8 mouse cellular contexts compared by ENCODE assay signal in the genomic region with DNA sequence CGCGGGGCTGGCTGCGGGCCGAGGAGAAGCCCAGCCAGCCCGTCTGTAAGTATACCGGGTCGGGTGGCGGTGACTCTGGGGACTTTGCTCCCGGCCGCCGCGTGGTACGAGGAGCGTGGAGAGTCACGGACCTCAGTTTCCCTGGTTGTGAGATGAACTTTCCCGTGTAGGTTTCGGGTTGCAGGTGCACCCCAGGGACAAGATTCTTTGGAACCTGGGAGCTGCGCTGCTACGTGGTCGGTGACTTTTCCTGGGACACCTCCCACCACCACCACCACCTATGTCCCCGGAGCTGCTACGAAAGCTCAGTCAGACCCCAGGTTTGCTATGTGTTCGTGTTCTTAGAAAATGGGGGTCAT. TPM values are rescaled to one million over a fixed set of nuclear protein-coding genes. Genes with fewer than 3 reads are reported as not detected.
DNase-seq lines count a peak whose midpoint lies in the region; ATAC-seq and TF ChIP-seq lines count a peak whose summit lies in the region.

No protein-coding gene starts in this region.

- H3K27ac ChIP-seq in heart, embryonic 12.5 days (ENCODE audit: poor library complexity, severe bottlenecking) = peak overlapping the region; percentile 62
- no peak overlapping the region for H3K27ac ChIP-seq in CH12.LX (ENCODE audit: insufficient read depth, low read depth)
- H3K27ac ChIP-seq in forebrain, embryonic 13.5 days = peak overlapping the region; percentile 83; the same call in 1 of the 2 replicates
- peak overlapping the region; percentile 80 for H3K27ac ChIP-seq in liver, embryonic 15.5 days (replicated peaks)

- H3K9ac ChIP-seq in heart, embryonic 12.5 days = peak overlapping the region; percentile 91
- H3K9ac ChIP-seq in CH12.LX (ENCODE audit: insufficient read depth, low read depth) = peak overlapping the region; percentile 70
- H3K9ac ChIP-seq in forebrain, embryonic 13.5 days = peak overlapping the region; percentile 80
- H3K9ac ChIP-seq in liver, embryonic 15.5 days = peak overlapping the region; percentile 92

- peak overlapping the region; percentile 72 for H3K4me3 ChIP-seq in heart, embryonic 12.5 days
- H3K4me3 ChIP-seq in CH12.LX (replicated peaks in 1 of 3; ENCODE audit: low read depth in 2 of 3, low read length in 2 of 3, poor library complexity in 1 of 3) = peak overlapping the region; percentile 80 to 95 (median 91)
- peak overlapping the region; percentile 69 for H3K4me3 ChIP-seq in forebrain, embryonic 13.5 days
- H3K4me3 ChIP-seq in liver, embryonic 15.5 days (replicated peaks) = peak overlapping the region; percentile 93

- H3K4me2 ChIP-seq in heart, embryonic 12.5 days = peak overlapping the region; percentile 76
- H3K4me2 ChIP-seq in CH12.LX (ENCODE audit: insufficient read depth, low read depth, poor library complexity, severe bottlenecking) = peak overlapping the region; percentile 72; the same call in 1 of the 2 replicates
- H3K4me2 ChIP-seq in forebrain, embryonic 13.5 days = peak overlapping the region; percentile 78
- H3K4me2 ChIP-seq in liver, embryonic 15.5 days = peak overlapping the region; percentile 94

- WGBS in heart, embryonic 12.5 days = under 1% methylated on average over 23 of the region's 23 CpGs
- under 1% methylated on average over 19 of the region's 23 CpGs for WGBS in forebrain, embryonic 13.5 days
- WGBS in liver, embryonic 15.5 days (ENCODE audit: insufficient replicate concordance) = under 1% methylated on average over 23 of the region's 23 CpGs

- TF ChIP-seq RAD21 in CH12.LX (IDR thresholded peaks at IDR 0.05; ENCODE audit: low read depth, low read length) = no peak

- peaks cover 15% of the 10 kb centered on the region for H3K4me1 ChIP-seq in heart, embryonic 12.5 days (replicated peaks)
- peaks cover 0 to 16% of the 10 kb centered on the region in 2 experiments; a peak in 2 of 4 replicates for H3K4me1 ChIP-seq in CH12.LX (ENCODE audit: control insufficient read depth in 1 of 2, insufficient read depth in 2 of 2)
- H3K4me1 ChIP-seq in forebrain, embryonic 13.5 days = peaks cover 18% of the 10 kb centered on the region
- H3K4me1 ChIP-seq in liver, embryonic 15.5 days (replicated peaks) = peaks cover 34% of the 10 kb centered on the region

- no peak for ATAC-seq in heart, embryonic 12.5 days (ENCODE audit: insufficient number of reproducible peaks, low FRiP score)
- no peak for ATAC-seq in forebrain, embryonic 13.5 days
- ATAC-seq in liver, embryonic 15.5 days (ENCODE audit: insufficient read depth) = no peak; the same call in 1 of the 2 replicates

- no peak for TF ChIP-seq EP300 in CH12.LX (IDR thresholded peaks at IDR 0.05; ENCODE audit: low read length)

- no peak for DNase-seq in heart, adult 11 months
- no peak for DNase-seq in CH12.LX (ENCODE audit: extremely low read depth)
- DNase-seq in adrenal gland, adult 18-20 months (ENCODE audit: low spot score in 2 of 2) = no peak
- no peak for DNase-seq in frontal cortex, postnatal 10 days (ENCODE audit: low spot score in 2 of 2)
- no peak for DNase-seq in adrenal gland, adult (ENCODE audit: inconsistent age in 2 of 2, low spot score in 1 of 2)

- no peaks in the 10 kb centered on the region for H3K9me3 ChIP-seq in heart, embryonic 12.5 days (replicated peaks)
- no peaks in the 10 kb centered on the region for H3K9me3 ChIP-seq in CH12.LX (replicated peaks; ENCODE audit: low read length)
- no peaks in the 10 kb centered on the region for H3K9me3 ChIP-seq in forebrain, embryonic 13.5 days (replicated peaks)
- no peaks in the 10 kb centered on the region for H3K9me3 ChIP-seq in liver, embryonic 15.5 days (replicated peaks)

- dilution Hi-C loops in CH12.LX (cut with MboI; ENCODE audit: extremely low pct_ligation_motif_present, extremely low pct_unique_long_range_greater_than_20kb, low sequenced_read_pairs) = no loop called here

- in situ Hi-C loops in CH12.LX (cut with MboI; ENCODE audit: low pct_ligation_motif_present, low pct_unique_long_range_greater_than_20kb, low sequenced_read_pairs) = no loop called here

- no peak for TF ChIP-seq POLR2A in CH12.LX (IDR thresholded peaks at IDR 0.05; ENCODE audit: low read depth, low read length)

- no peaks in the 10 kb centered on the region for H3K27me3 ChIP-seq in heart, embryonic 12.5 days (replicated peaks)
- H3K27me3 ChIP-seq in CH12.LX (replicated peaks) = no peaks in the 10 kb centered on the region
- no peaks in the 10 kb centered on the region for H3K27me3 ChIP-seq in forebrain, embryonic 13.5 days
- no peaks in the 10 kb centered on the region for H3K27me3 ChIP-seq in liver, embryonic 15.5 days

- peaks cover 27% of the 10 kb centered on the region for H3K36me3 ChIP-seq in heart, embryonic 12.5 days
- H3K36me3 ChIP-seq in CH12.LX (replicated peaks in 1 of 2; ENCODE audit: control insufficient read depth in 1 of 2, insufficient read depth in 1 of 2, low read length in 1 of 2) = peaks cover 15 to 28% of the 10 kb centered on the region in 2 experiments
- peaks cover 21% of the 10 kb centered on the region for H3K36me3 ChIP-seq in forebrain, embryonic 13.5 days (ENCODE audit: poor library complexity, severe bottlenecking)
- H3K36me3 ChIP-seq in liver, embryonic 15.5 days (replicated peaks) = peaks cover 22% of the 10 kb centered on the region

- peaks cover 11% of the 10 kb centered on the region for H3K79me2 ChIP-seq in CH12.LX (replicated peaks; ENCODE audit: control insufficient read depth, extremely low read depth, insufficient read depth, poor library complexity, severe bottlenecking)

- no peak for TF ChIP-seq CTCF in CH12.LX (conservative IDR thresholded peaks at IDR 0.05 in 1 of 2, IDR thresholded peaks at IDR 0.05 in 1 of 2; ENCODE audit: low read depth in 2 of 2, low read length in 2 of 2)

TF ChIP-seq in CH12.LX, 34 proteins besides CTCF, POLR2A, EP300 and RAD21:
- TF ChIP-seq USF2 (conservative IDR thresholded peaks at IDR 0.05; ENCODE audit: low read depth, low read length) = no peak
- TF ChIP-seq MAFK (IDR thresholded peaks at IDR 0.05; ENCODE audit: insufficient replicate concordance, low read length) = no peak
- TF ChIP-seq MXI1 (IDR thresholded peaks at IDR 0.05; ENCODE audit: low read depth, low read length) = peak; percentile 66; the same call in 1 of the 2 replicates
- no peak for TF ChIP-seq HCFC1 (IDR thresholded peaks at IDR 0.05; ENCODE audit: low read depth, low read length)
- no peak for TF ChIP-seq NELFE (IDR thresholded peaks at IDR 0.05; ENCODE audit: low read depth, low read length)
- no peak for TF ChIP-seq ZC3H11A (IDR thresholded peaks at IDR 0.05; ENCODE audit: low read depth, low read length)
- TF ChIP-seq TCF12 (IDR thresholded peaks at IDR 0.05; ENCODE audit: low read depth, low read length) = 0 out of 2 replicates have a peak, but pooled peaks have one; percentile 2
- peak; percentile 75 for TF ChIP-seq MYC (IDR thresholded peaks at IDR 0.05; ENCODE audit: low read depth, low read length)
- TF ChIP-seq ELF1 (IDR thresholded peaks at IDR 0.05; ENCODE audit: low read depth, low read length) = no peak
TF ChIP-seq in CH12.LX: peak in this region for 3.

RNA-seq across cellular contexts. Expression of gene Tbl2, which starts 0.3 kb away (rescaled TPM):
- 26.8 and 27.2 TPM in 2 replicates for polyA plus RNA-seq in heart, embryonic 12.5 days (2016; fragmentation: Nextera tagmentation; extraction: Ambion mirVana)
- total RNA-seq in CH12.LX (2012; rRNA removed) = 26.3 and 31.9 TPM in 2 replicates
- total RNA-seq in CH12.LX (2014; rRNA removed) = 20.0 and 21.7 TPM in 2 replicates
- polyA plus RNA-seq in CH12.LX (2012; ENCODE audit: insufficient read length, low read depth) = 24.8 and 25.2 TPM in 2 replicates
- 18.8 and 19.3 TPM in 2 replicates for polyA plus RNA-seq in forebrain, embryonic 13.5 days (2015; fragmentation: Nextera tagmentation; extraction: Ambion mirVana)
- 11.7 and 12.2 TPM in 2 replicates for polyA plus RNA-seq in liver, embryonic 15.5 days (2015; fragmentation: Nextera tagmentation; extraction: Ambion mirVana)
- 10 to 100 TPM; 20.6 to 29.5 TPM for total RNA-seq in adrenal gland, adult 18-20 months (2021)

RNA-seq across cellular contexts. Expression of gene Bcl7b, which starts 18.3 kb away (rescaled TPM):
- polyA plus RNA-seq in heart, embryonic 12.5 days (2016; fragmentation: Nextera tagmentation; extraction: Ambion mirVana) = 34.2 and 38.2 TPM in 2 replicates
- total RNA-seq in CH12.LX (2012; rRNA removed) (20.1 and 22.0 TPM in 2 replicates), CH12.LX (2014; rRNA removed) (21.6 and 24.1 TPM in 2 replicates)
- 40.8 and 43.6 TPM in 2 replicates for polyA plus RNA-seq in CH12.LX (2012; ENCODE audit: insufficient read length, low read depth)
- 48.9 and 50.8 TPM in 2 replicates for polyA plus RNA-seq in forebrain, embryonic 13.5 days (2015; fragmentation: Nextera tagmentation; extraction: Ambion mirVana)
- 26.2 and 27.7 TPM in 2 replicates for polyA plus RNA-seq in liver, embryonic 15.5 days (2015; fragmentation: Nextera tagmentation; extraction: Ambion mirVana)
- 10 to 100 TPM; 74.1 to 77.2 TPM for total RNA-seq in adrenal gland, adult 18-20 months (2021)

RNA-seq across cellular contexts. Expression of gene Baz1b, which starts 37.3 kb away (rescaled TPM):
- polyA plus RNA-seq in heart, embryonic 12.5 days (2016; fragmentation: Nextera tagmentation; extraction: Ambion mirVana) = 37.2 and 38.4 TPM in 2 replicates
- total RNA-seq in CH12.LX (2012; rRNA removed) = 60.0 and 72.9 TPM in 2 replicates
- 53.3 and 56.4 TPM in 2 replicates for total RNA-seq in CH12.LX (2014; rRNA removed)
- polyA plus RNA-seq in CH12.LX (2012; ENCODE audit: insufficient read length, low read depth) = 84.9 and 85.4 TPM in 2 replicates
- polyA plus RNA-seq in forebrain, embryonic 13.5 days (2015; fragmentation: Nextera tagmentation; extraction: Ambion mirVana) = 50.1 and 51.4 TPM in 2 replicates
- 18.2 and 20.1 TPM in 2 replicates for polyA plus RNA-seq in liver, embryonic 15.5 days (2015; fragmentation: Nextera tagmentation; extraction: Ambion mirVana)
- total RNA-seq in adrenal gland, adult 18-20 months (2021) = 10 to 100 TPM; 79.1 to 88.7 TPM
